Mouse (Mus musculus): Measurements from ENCODE around the gene Enoph1.

Enoph1 gene

DNA sequence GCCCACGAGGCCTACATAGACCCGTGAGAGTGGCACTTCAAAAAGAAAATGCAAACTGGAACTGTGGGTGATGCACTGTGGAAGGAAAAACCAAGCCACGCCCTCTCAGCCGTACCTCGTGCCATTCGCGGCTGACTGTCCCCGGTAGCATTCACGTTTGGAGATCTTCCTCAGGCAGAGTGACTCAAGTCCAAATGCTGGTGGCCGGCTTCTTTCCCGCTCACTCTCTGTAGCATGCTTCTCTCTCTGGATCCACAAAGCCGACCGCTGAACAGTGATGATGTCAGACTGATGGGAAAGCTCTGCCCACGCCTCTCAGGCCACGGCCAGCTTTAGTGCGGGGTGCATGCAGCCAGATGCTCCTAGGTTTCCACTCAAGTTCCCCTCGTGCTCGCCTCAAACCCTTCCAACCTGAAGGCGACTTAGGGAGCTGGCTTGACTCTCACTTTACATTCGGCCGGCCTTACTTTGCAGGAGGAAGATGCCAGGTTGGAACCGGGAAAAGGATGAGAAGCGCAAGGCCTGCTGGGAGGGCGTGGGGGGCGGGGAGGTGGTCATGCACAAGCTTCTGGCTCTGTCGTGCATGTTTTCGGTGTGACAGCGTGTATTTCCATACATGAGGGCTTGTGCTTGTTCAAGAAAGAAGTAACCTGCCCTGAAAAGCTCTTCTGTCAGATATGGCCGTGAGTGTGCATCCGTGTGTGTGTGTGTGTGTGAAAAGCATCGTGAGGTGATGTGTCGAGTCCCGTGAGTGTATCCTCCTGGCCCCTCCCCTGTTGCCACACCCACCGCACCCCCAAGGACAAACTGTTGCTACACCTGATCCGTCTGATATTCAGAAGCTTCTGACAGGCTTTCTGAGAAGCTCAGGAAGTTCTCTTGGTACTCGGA, 39.5 kb downstream of the Enoph1 start:
- DNase-seq (ENCODE audit: low spot score) = no peak

DNA sequence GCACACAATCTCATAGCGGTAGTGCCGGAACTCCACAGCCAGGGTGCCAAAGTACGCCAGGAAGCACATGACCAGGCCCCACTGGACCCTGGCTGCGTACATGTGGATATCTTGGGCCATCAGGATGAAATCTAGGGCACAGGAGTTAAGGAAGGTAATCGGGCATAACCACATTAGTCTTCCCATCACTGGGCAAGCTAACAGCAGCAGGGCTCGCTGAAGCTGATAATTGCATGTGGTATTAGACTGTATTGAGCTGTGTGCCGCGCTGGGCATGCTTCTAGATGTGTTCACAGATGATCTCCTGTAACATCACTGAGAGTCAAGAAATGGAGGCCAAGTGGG, 40.1 kb downstream of the Enoph1 start:
- DNase-seq (ENCODE audit: low spot score) = no peak

DNA sequence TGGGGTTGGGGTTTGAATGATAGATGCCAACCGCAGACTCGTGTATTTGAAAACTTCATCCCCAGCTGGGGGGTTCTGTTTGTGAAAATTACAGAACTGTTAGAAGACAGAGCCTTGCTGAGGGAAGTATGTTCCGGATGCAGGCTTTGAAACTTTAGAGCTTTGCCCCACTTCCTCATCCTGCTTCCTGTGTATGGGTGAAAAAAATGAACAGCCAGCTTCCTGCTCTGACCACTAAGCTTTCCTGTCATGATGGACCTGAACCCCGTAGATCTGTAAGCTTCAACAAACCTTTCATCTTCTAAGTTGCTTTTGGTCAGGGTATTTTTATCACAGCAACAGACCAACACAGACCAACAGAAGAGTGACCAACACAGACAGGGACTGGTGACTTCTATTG, 42.2 kb downstream of the Enoph1 start:
- peak; percentile 6 for DNase-seq (ENCODE audit: low spot score)

DNA sequence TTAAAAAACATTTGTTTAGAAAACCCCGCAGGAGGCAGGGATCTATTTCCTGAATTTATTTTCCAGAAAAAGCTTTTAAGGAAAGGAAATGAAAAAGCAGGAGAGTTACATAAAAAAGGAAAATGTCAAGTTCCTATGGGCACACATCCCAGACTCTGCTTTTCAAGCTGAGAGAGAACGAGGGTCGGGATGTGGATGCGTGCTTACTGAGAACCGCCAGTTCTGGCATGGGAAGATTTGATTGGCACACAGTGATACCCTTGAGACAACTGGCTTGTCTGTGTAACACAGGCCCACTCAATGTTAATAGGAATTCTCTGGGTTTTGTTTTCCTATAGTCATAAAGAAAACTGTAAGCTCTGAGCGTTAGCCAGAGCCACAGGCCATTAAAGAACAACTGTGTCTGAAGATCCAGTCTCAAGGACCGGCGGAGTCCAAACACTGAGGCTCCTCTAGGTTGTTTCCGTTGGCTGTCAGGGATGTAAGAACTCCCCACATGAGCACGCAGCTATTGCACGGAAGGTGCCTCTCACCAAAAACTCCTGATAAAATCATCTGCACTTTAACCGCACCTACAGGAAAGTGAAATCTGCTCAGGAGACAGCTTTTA, 44.3 kb downstream of the Enoph1 start:
- DNase-seq (ENCODE audit: low spot score) = no peak

DNA sequence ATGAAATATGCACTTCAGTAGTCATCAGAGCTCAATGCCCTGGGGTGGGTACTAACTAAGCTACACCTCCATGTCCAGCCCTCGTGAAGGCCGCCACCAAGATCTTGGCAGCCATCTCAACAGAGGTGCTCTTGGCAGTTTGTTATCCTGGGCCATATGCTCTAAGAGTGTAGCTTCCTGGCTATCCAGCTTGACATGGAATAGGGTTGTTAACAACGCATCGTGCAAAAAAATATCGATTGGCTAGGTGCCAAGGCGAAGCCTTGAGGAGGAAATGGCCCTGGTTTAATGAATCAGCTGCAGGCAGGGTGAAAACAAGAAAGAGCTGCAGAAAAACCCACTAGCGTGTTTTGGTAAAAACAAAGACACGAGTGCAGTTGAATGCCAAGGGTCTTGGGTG, 45.3 kb downstream of the Enoph1 start:
- DNase-seq (ENCODE audit: low spot score) = no peak

DNA sequence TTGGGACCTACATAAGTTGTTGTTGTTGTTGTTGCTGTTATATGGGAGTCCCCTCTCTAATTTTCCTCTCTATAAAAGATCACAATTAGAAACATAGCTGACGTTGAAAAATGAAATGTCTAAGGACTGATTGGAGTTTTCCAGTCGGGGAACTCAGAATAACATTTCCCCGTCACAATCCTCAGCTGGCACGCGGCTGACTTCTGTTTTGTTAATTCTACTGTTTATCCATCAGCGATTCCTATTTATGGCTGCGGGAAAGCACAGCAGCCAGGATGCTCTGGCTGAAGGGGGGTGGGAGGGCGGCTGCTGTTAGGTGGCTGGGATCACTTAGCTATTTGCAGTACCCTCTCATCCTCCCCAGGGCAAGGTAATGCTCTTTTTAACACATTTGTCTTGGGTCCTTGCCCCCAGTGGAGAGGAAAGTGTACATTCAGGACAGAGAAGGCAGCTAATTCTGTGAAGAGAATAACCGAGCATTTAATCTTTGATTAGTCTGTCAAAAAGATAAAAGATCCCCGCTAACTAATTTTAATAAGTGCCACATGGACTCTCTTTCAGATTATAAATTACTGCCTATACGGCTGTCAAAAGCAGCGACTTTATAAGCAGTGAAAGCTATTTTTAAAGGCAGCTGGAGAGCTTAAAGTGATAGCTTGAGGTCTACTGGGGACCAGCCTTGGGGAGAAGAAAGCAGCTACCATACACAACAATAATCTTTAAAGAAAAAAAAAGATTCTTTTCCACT, 50.9 kb downstream of the Enoph1 start:
- no peak for DNase-seq (ENCODE audit: low spot score)

DNA sequence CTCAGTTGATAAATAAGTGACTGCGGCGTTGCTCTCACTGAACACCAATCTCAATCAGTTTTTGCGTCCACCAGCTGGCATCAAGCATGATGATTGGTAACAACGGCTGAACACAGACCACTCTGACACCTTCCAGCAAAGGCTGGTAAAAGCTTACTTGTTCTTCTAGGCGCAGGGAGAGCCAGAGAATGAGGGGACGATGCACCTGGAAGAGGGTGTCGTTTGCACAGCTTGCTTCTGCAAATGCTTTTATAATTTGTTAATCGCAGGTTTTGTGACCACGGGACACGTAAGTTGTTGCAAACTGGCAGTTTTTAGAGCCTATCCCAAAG, 51.4 kb downstream of the Enoph1 start:
- DNase-seq (ENCODE audit: low spot score) = no peak

DNA sequence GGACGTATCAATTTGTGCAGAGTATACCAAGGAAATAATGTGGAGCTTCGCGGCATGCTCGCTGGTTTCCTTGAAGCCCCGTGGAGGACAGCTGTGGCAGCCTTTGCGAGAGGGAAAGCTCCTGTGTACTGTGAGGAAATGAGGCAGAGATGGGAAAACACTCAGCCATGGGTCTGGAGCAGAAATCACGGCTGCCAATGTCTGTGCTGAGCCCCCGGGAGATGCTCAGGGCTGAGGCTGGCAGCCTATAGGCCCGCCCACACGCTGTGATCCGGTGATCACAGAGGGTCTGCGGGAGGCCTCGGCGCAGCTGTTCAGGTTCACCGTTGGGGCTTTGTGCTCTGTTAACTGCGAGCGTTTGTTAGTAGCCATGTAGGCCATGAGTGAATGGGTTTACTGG, 51.8 kb downstream of the Enoph1 start:
- DNase-seq (ENCODE audit: low spot score) = no peak

DNA sequence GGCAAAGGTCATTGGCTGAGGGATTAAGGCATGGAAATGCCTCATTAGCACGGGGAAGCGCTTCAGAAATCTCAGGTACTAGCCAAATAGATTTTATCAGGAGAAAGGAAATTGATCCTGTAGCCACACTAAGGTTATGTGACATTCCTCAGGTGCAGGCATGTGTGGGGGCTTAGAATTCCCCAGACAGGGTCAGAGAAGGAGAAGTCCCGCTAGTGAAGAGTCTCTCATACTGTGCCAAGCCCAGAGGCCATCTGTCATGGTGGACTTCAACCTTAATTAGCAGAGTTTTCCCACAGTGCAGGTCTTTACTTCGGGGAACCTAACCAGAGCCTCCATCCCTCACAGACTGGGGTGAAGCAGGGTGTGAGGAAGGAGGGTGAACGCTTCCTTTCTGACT, 57.2 kb downstream of the Enoph1 start:
- no peak for DNase-seq (ENCODE audit: low spot score)

DNA sequence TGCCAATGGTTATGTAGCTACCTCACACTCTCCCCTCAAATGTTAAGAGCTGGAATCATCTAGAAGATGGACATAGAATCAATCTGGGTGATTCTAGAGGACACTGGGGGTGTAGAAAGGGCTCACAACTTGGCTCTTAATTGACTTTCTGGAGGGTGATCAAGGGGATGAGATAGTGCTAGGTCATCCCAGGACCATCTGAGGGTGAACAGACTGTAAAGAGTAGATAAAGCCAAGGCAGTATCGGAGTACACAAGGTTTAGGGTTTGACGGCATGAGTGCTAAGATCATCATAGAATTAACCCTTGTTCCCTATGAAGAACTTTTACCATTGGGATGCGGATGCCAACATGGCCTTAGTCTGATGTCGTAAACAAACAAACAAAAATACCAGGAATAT, 58.2 kb downstream of the Enoph1 start:
- no peak for DNase-seq (ENCODE audit: low spot score)

DNA sequence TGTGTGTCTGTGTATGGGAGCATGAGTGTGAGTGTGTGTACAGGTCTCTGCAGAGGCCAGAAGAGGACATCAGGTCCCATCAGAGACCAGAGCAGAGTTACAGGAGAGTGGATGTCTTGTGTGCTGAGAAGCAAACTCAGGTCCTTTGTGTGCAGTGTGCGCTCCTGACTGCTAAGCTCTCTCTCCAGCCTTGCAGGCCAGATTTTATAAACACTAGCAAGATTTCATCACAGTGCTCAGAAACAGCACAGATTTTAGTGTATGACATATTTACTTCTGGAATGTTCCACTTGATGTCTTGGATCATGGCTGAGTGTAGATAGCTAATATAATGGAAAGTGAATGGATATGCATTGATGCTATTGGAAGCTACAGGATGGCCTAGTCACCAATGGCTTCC, 62.6 kb downstream of the Enoph1 start:
- DNase-seq (ENCODE audit: low spot score) = no peak

DNA sequence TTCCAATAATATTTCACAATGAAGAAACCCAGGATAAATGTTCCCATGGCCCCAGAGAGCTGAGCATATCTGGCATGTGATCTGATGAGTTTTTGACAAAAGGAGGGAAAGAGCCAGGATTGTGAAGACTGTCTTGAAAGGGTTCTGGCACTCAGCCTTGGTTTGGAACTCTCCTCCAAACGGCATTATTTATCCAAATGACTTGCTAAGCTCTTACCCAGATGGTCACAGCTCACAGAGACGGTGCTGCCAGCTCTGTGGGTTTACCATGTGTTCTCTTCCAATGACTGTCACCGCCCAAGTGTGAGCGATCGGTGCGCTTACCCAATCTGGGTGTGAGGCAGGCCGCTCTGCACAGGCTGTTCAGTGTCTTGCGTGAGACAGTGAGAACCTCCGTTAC, 69.1 kb downstream of the Enoph1 start:
- DNase-seq (ENCODE audit: low spot score) = no peak

DNA sequence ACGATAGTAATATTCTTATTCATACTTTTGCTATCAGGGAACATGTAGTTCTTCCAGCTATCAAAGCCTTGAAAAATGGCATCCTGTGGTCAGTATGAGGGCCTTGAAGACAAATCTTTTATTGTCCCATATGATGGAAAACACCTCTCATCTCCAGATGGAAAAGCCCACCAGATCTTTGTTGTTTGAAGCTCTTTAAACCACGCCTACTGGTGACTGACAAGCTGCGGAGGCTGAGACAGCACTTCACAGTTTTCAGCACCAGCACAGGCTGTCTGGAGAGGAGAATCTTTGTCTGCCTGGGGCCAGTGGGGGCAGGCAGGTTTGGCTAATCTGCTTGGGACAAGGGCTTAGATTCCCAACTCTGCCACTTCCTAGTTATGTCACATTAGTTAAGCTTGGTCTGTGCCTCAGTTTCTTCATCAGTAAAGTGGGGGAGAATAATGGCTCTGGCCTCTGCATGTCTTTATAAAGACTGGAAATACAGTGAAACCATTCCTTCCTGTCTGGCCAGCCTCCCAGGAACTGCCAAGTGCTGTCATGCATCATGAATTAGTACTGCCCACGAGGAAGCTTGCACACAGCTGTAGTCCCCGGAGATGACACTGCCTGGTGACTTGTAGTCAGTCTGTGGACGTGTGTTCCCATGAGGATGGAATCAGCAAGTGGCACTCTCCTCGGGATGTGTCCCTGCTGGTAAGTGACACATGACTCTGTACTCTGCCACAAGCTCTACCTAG, 69.9 kb downstream of the Enoph1 start:
- DNase-seq (ENCODE audit: low spot score) = no peak

DNA sequence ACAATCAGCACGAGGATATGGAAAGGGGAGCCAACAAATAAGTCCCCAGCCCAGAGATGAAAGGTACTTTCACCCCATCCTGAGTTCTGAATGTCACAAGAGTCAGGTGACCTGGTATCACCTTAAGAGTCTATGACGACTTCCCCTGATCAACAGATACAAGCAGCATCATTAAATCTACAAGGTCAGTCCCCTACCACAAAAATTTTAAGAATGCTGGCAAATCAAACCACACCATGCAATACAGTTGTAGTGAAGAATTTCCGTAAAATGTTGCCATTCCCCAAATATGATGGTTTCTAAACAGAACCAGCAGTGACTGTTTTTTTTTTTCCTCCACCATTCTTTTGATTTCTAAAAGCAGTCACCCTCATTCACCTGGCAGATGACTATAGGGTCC, 70.8 kb downstream of the Enoph1 start:
- no peak for DNase-seq (ENCODE audit: low spot score)

DNA sequence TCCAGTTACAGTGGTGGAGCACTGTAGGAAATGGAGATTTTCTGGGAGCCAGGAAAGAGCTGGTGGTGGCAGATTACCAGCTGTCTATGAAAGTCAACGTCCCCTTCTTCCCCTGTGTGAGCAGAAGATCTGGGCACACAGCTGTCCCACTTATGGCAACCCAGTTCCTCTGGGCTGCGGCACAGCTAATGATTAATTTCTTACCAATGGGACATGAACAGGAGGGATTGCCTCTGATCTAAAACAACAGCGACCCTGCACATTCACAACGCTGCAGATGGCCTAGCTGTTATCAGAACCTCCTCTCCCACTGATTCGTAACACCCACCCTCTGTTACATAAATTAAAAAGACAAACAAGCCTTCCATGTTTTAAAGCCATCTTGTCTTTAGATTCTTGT, 73.6 kb downstream of the Enoph1 start:
- no peak for DNase-seq (ENCODE audit: low spot score)

Measured in T-cell, adult 2 months (primary cell).